Mouse (Mus musculus): ENCODE data around the gene Plod2. TPM values are rescaled to one million over a fixed set of nuclear protein-coding genes. Genes with fewer than 3 reads are reported as not detected.

The Plod2 gene
- polyA plus RNA-seq, 1 experiment from 2014 or later, result 40.6 TPM

- no peaks in the 10 kb centered on the region for H3K4me1 ChIP-seq (replicated peaks; ENCODE audit: control insufficient read depth, insufficient read depth, low read length)
- no peak overlapping the region for H3K4me2 ChIP-seq (replicated peaks; ENCODE audit: low read depth, low read length)
- no peak for DNase-seq (ENCODE audit: low spot score)
- no peak for ATAC-seq (ENCODE audit: low FRiP score)
- H3K27me3 ChIP-seq (ENCODE audit: control insufficient read depth, insufficient read depth, low read length), result no peaks in the 10 kb centered on the region
- no peak overlapping the region for H3K4me3 ChIP-seq (ENCODE audit: low read depth, low read length)
- H3K27ac ChIP-seq (ENCODE audit: low read depth, low read length), result no peak overlapping the region
- WGBS, result 82% methylated on average over 1 of the region's 1 CpGs
- no peaks in the 10 kb centered on the region for H3K9me3 ChIP-seq (ENCODE audit: control insufficient read depth, low read length)
- H3K36me3 ChIP-seq (ENCODE audit: control insufficient read depth, insufficient read depth, low read length), result no peaks in the 10 kb centered on the region
- H3K9ac ChIP-seq (ENCODE audit: low read depth, low read length), result no peak overlapping the region
Measured at GRCm38 (mm10) chr9:92588226-92588625, 46.2 kb downstream of the Plod2 start.

DNA sequence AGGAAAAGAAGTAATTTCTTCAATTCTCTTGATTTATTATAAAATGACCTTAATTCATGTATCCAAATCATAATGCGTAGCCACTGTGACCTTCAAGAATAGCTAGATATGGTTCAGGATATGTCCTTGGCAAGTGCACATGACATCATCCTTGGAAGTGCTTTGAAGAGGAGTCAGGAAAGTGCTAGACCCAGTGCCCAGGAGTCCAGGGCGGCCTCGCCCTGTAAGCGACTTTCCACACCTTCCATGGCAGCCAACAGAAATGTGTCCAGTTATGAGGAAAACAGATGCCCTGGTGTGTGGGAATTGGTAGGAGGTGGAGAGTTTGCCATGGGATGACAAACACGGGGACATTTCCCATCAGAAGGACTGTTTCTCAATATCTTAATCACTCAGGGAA, 47.0 kb downstream of the Plod2 start:
- WGBS, result 89% methylated on average over 5 of the region's 5 CpGs
- no peak for DNase-seq (ENCODE audit: low spot score)
- H3K27me3 ChIP-seq (ENCODE audit: control insufficient read depth, insufficient read depth, low read length), result no peaks in the 10 kb centered on the region

GRCm38 (mm10) chr9:92591482-92591881, 49.5 kb downstream of the Plod2 start:
- Histone ChIP-seq H3K36me3 (ENCODE audit: control insufficient read depth, insufficient read depth, low read length) (no peaks in the 10 kb centered on the region), H3K27ac (ENCODE audit: low read depth, low read length) (no peak overlapping the region), H3K9ac (ENCODE audit: low read depth, low read length) (no peak overlapping the region), H3K4me1 (replicated peaks; ENCODE audit: control insufficient read depth, insufficient read depth, low read length) (no peaks in the 10 kb centered on the region), H3K4me3 (ENCODE audit: low read depth, low read length) (no peak overlapping the region), H3K9me3 (ENCODE audit: control insufficient read depth, low read length) (no peaks in the 10 kb centered on the region), H3K27me3 (ENCODE audit: control insufficient read depth, insufficient read depth, low read length) (no peaks in the 10 kb centered on the region), H3K4me2 (replicated peaks; ENCODE audit: low read depth, low read length) (no peak overlapping the region)
- 69% methylated on average over 5 of the region's 5 CpGs for WGBS
- no peak for ATAC-seq (ENCODE audit: low FRiP score)
- no peak for DNase-seq (ENCODE audit: low spot score)

More for the DNA sequence above, 47.0 kb downstream of the Plod2 start:
- no peak overlapping the region for H3K27ac ChIP-seq (ENCODE audit: low read depth, low read length)
- H3K9ac ChIP-seq (ENCODE audit: low read depth, low read length), result no peak overlapping the region
- H3K4me1 ChIP-seq (replicated peaks; ENCODE audit: control insufficient read depth, insufficient read depth, low read length), result no peaks in the 10 kb centered on the region
- H3K36me3 ChIP-seq (ENCODE audit: control insufficient read depth, insufficient read depth, low read length), result no peaks in the 10 kb centered on the region
- no peak overlapping the region for H3K4me2 ChIP-seq (replicated peaks; ENCODE audit: low read depth, low read length)
- no peaks in the 10 kb centered on the region for H3K9me3 ChIP-seq (ENCODE audit: control insufficient read depth, low read length)
- H3K4me3 ChIP-seq (ENCODE audit: low read depth, low read length), result no peak overlapping the region
- no peak for ATAC-seq (ENCODE audit: low FRiP score)

DNA sequence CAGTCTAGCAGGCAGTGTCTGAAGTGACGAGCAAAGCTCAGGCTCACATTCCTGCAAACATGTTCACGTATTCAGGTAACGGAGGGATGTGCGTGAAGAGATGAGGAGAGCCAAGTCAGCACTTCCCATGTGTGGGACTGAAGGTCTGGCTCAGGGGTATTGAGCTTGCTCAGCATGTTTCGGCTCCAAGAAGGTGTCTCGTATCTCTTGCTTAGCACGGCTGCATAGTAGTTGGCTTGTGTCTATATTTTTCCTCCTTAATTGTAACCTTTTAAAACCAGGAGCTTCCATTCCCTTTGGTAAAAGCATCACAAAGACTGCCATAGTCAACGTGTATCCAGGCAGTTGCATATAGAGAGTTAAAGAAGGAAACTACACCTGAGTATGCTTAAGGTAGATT, 50.7 kb downstream of the Plod2 start:
- DNase-seq (ENCODE audit: low spot score) (no peak), ATAC-seq (ENCODE audit: low FRiP score) (no peak)
- no peaks in the 10 kb centered on the region for H3K27me3 ChIP-seq (ENCODE audit: control insufficient read depth, insufficient read depth, low read length)
- no peaks in the 10 kb centered on the region for H3K4me1 ChIP-seq (replicated peaks; ENCODE audit: control insufficient read depth, insufficient read depth, low read length)
- no peak overlapping the region for H3K4me3 ChIP-seq (ENCODE audit: low read depth, low read length)
- H3K9ac ChIP-seq (ENCODE audit: low read depth, low read length), result no peak overlapping the region
- no peaks in the 10 kb centered on the region for H3K36me3 ChIP-seq (ENCODE audit: control insufficient read depth, insufficient read depth, low read length)
- H3K27ac ChIP-seq (ENCODE audit: low read depth, low read length), result no peak overlapping the region
- no peaks in the 10 kb centered on the region for H3K9me3 ChIP-seq (ENCODE audit: control insufficient read depth, low read length)
- 93% methylated on average over 8 of the region's 8 CpGs for WGBS
- H3K4me2 ChIP-seq (replicated peaks; ENCODE audit: low read depth, low read length), result no peak overlapping the region

GRCm38 (mm10) chr9:92594491-92594890, 52.5 kb downstream of the Plod2 start:
- no peak overlapping the region for H3K9ac ChIP-seq (ENCODE audit: low read depth, low read length)
- no peak overlapping the region for H3K4me2 ChIP-seq (replicated peaks; ENCODE audit: low read depth, low read length)
- 85% methylated on average over 6 of the region's 6 CpGs for WGBS
- DNase-seq (ENCODE audit: low spot score), result no peak
- ATAC-seq (ENCODE audit: low FRiP score), result no peak
- H3K9me3 ChIP-seq (ENCODE audit: control insufficient read depth, low read length), result no peaks in the 10 kb centered on the region
- no peak overlapping the region for H3K4me3 ChIP-seq (ENCODE audit: low read depth, low read length)
- H3K27me3 ChIP-seq (ENCODE audit: control insufficient read depth, insufficient read depth, low read length), result no peaks in the 10 kb centered on the region
- H3K36me3 ChIP-seq (ENCODE audit: control insufficient read depth, insufficient read depth, low read length), result no peaks in the 10 kb centered on the region
- no peaks in the 10 kb centered on the region for H3K4me1 ChIP-seq (replicated peaks; ENCODE audit: control insufficient read depth, insufficient read depth, low read length)
- no peak overlapping the region for H3K27ac ChIP-seq (ENCODE audit: low read depth, low read length)

GRCm38 (mm10) chr9:92595296-92595695, 53.3 kb downstream of the Plod2 start:
- Histone ChIP-seq H3K4me3 (ENCODE audit: low read depth, low read length) (no peak overlapping the region), H3K27me3 (ENCODE audit: control insufficient read depth, insufficient read depth, low read length) (no peaks in the 10 kb centered on the region), H3K27ac (ENCODE audit: low read depth, low read length) (no peak overlapping the region), H3K4me1 (replicated peaks; ENCODE audit: control insufficient read depth, insufficient read depth, low read length) (no peaks in the 10 kb centered on the region), H3K4me2 (replicated peaks; ENCODE audit: low read depth, low read length) (no peak overlapping the region), H3K36me3 (ENCODE audit: control insufficient read depth, insufficient read depth, low read length) (no peaks in the 10 kb centered on the region), H3K9me3 (ENCODE audit: control insufficient read depth, low read length) (no peaks in the 10 kb centered on the region), H3K9ac (ENCODE audit: low read depth, low read length) (no peak overlapping the region)
- ATAC-seq (ENCODE audit: low FRiP score), result no peak
- no peak for DNase-seq (ENCODE audit: low spot score)
- WGBS, result 93% methylated on average over 4 of the region's 4 CpGs

GRCm38 (mm10) chr9:92596916-92597547, 55.0 kb downstream of the Plod2 start:
- H3K9me3 ChIP-seq (ENCODE audit: control insufficient read depth, low read length), result no peaks in the 10 kb centered on the region
- DNase-seq (ENCODE audit: low spot score) (no peak), ATAC-seq (ENCODE audit: low FRiP score) (no peak)
- H3K27ac ChIP-seq (ENCODE audit: low read depth, low read length), result no peak overlapping the region
- 92% methylated on average over 9 of the region's 9 CpGs for WGBS
- no peaks in the 10 kb centered on the region for H3K36me3 ChIP-seq (ENCODE audit: control insufficient read depth, insufficient read depth, low read length)
- no peak overlapping the region for H3K9ac ChIP-seq (ENCODE audit: low read depth, low read length)
- H3K27me3 ChIP-seq (ENCODE audit: control insufficient read depth, insufficient read depth, low read length), result no peaks in the 10 kb centered on the region
- no peak overlapping the region for H3K4me3 ChIP-seq (ENCODE audit: low read depth, low read length)
- H3K4me2 ChIP-seq (replicated peaks; ENCODE audit: low read depth, low read length), result no peak overlapping the region
- H3K4me1 ChIP-seq (replicated peaks; ENCODE audit: control insufficient read depth, insufficient read depth, low read length), result no peaks in the 10 kb centered on the region

GRCm38 (mm10) chr9:92597776-92598175, 55.8 kb downstream of the Plod2 start:
- no peak overlapping the region for H3K9ac ChIP-seq (ENCODE audit: low read depth, low read length)
- no peak overlapping the region for H3K4me2 ChIP-seq (replicated peaks; ENCODE audit: low read depth, low read length)
- H3K27ac ChIP-seq (ENCODE audit: low read depth, low read length), result no peak overlapping the region
- H3K4me3 ChIP-seq (ENCODE audit: low read depth, low read length), result no peak overlapping the region
- WGBS, result 61% methylated on average over 11 of the region's 11 CpGs
- no peaks in the 10 kb centered on the region for H3K9me3 ChIP-seq (ENCODE audit: control insufficient read depth, low read length)
- H3K27me3 ChIP-seq (ENCODE audit: control insufficient read depth, insufficient read depth, low read length), result no peaks in the 10 kb centered on the region
- ATAC-seq (ENCODE audit: low FRiP score), result no peak
- no peaks in the 10 kb centered on the region for H3K4me1 ChIP-seq (replicated peaks; ENCODE audit: control insufficient read depth, insufficient read depth, low read length)
- DNase-seq (ENCODE audit: low spot score), result no peak
- no peaks in the 10 kb centered on the region for H3K36me3 ChIP-seq (ENCODE audit: control insufficient read depth, insufficient read depth, low read length)

DNA sequence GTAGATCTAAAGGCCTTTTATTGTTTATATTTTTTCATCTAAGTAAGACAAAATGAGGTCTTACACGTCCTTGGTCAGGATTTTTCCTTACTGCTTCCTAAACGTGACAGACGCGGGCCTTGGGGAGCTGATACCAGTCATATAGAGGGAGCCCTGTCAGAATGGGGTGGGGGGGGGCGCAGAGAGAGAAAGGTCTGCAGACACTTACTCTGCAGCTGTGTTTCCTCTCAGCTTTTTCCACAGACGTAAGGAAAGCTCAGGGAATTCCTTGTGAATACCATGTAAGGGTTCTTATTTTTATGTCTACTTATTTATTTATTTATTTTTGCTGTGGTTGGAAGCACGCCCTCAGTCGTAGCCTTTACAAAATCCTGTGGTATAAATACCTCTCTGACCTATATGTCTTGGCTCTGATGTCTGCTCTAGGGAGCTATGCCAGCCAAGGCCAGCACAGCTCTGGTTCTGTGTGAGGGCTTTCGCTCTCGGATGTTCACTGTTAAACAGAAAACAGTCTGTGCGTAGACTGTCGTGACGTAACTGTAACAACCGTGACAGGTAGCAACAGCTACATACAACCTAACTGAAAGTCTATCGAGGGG, 58.0 kb downstream of the Plod2 start:
- H3K27ac ChIP-seq (ENCODE audit: low read depth, low read length), result no peak overlapping the region
- no peaks in the 10 kb centered on the region for H3K27me3 ChIP-seq (ENCODE audit: control insufficient read depth, insufficient read depth, low read length)
- no peaks in the 10 kb centered on the region for H3K9me3 ChIP-seq (ENCODE audit: control insufficient read depth, low read length)
- DNase-seq (ENCODE audit: low spot score) (no peak), ATAC-seq (ENCODE audit: low FRiP score) (no peak)
- no peaks in the 10 kb centered on the region for H3K36me3 ChIP-seq (ENCODE audit: control insufficient read depth, insufficient read depth, low read length)
- 92% methylated on average over 15 of the region's 15 CpGs for WGBS
- H3K4me2 ChIP-seq (replicated peaks; ENCODE audit: low read depth, low read length), result no peak overlapping the region
- no peaks in the 10 kb centered on the region for H3K4me1 ChIP-seq (replicated peaks; ENCODE audit: control insufficient read depth, insufficient read depth, low read length)
- no peak overlapping the region for H3K4me3 ChIP-seq (ENCODE audit: low read depth, low read length)
- no peak overlapping the region for H3K9ac ChIP-seq (ENCODE audit: low read depth, low read length)

Measured in hindbrain, embryonic 11.5 days (tissue).